Mouse (Mus musculus) heart, embryonic 15.5 days (tissue): Measurements from ENCODE around the gene 4921509C19Rik. TPM values are rescaled to one million over a fixed set of nuclear protein-coding genes. Genes with fewer than 3 reads are reported as not detected.
"Not testable (repeated sequence)": the region's sequence is repeated elsewhere in the genome, so short reads cannot be mapped to it uniquely, and the experiment has no call there.

Experiments
- ATAC-seq: fragments of 200-750 bp; cut with Nextera tagmentation; replicated peaks from 2 replicates; pipeline ENCODE4 v1.8.0; 2017; ENCODE audit warnings: low read depth, moderate TSS enrichment; ENCODE audit not compliant: insufficient number of reproducible peaks, insufficient read depth, low FRiP score
- H3K27ac ChIP-seq: fragments of 300-500 bp; sonication (generic); 2 replicates; pipeline ENCODE4 v1.5.1; 2015; ENCODE audit warnings: mild to moderate bottlenecking, inconsistent platforms
- H3K27me3 ChIP-seq: fragments of 300-500 bp; sonication (generic); 2 replicates; pipeline ENCODE4 v1.6.1; 2015; ENCODE audit warnings: inconsistent platforms
- H3K36me3 ChIP-seq: fragments of 300-500 bp; sonication (generic); 2 replicates; pipeline ENCODE4 v1.6.1; 2015; ENCODE audit warnings: mild to moderate bottlenecking, inconsistent platforms
- H3K4me1 ChIP-seq: fragments of 300-500 bp; sonication (generic); replicated peaks from 2 replicates; pipeline ENCODE4 v1.6.1; 2015; ENCODE audit warnings: inconsistent platforms
- H3K4me2 ChIP-seq: fragments of 300-500 bp; sonication (generic); 2 replicates; pipeline ENCODE4 v1.6.1; 2015; ENCODE audit warnings: inconsistent platforms, mild to moderate bottlenecking, moderate library complexity
- H3K4me3 ChIP-seq: fragments of 300-500 bp; sonication (generic); 2 replicates; pipeline ENCODE4 v1.5.1; 2015; ENCODE audit warnings: mild to moderate bottlenecking, inconsistent platforms
- H3K9ac ChIP-seq: fragments of 300-500 bp; sonication (generic); 2 replicates; pipeline ENCODE4 v1.6.1; 2015; ENCODE audit warnings: mild to moderate bottlenecking, inconsistent platforms
- H3K9me3 ChIP-seq: fragments of 300-500 bp; sonication (generic); replicated peaks from 2 replicates; pipeline ENCODE4 v1.6.1; 2016; ENCODE audit warnings: inconsistent platforms
- WGBS: fragments of 180-500 bp; shearing (Covaris S2); methylation state at CpG from one replicate; pipeline ENCODE4 v1.1.7; 2015; ENCODE audit warnings: mixed read lengths; 5-methylcytosine and 5-hydroxymethylcytosine counted together
- polyA plus RNA-seq: library from polyadenylated mRNA; unstranded; fragments of >200 nt; fragmentation: Nextera tagmentation; extraction: Ambion mirVana; gene quantifications from 2 replicates; pipeline ENCODE4 v1.2.1, GENCODE M21; 2015

4921509C19Rik gene
- polyA plus RNA-seq = not detected in 2 replicates

- H3K9ac ChIP-seq, H3K36me3 ChIP-seq, H3K4me1 ChIP-seq, H3K27me3 ChIP-seq, H3K27ac ChIP-seq, H3K4me2 ChIP-seq, ATAC-seq, H3K9me3 ChIP-seq, H3K4me3 ChIP-seq: not testable (repeated sequence)
- WGBS = 67% methylated on average over 5 of the region's 5 CpGs
Observed at GRCm38 (mm10) chr2:151476053-151476452, at the start of gene 4921509C19Rik. Gene 4921509C19Rik (minus strand): TSS chr2:151476153.

GRCm38 (mm10) chr2:151525520-151525919 is 49.6 kb upstream of the 4921509C19Rik start:
- ATAC-seq = no peak
- H3K27ac ChIP-seq = no peak overlapping the region
- no peaks in the 10 kb centered on the region for H3K9me3 ChIP-seq
- 61% methylated on average over 2 of the region's 2 CpGs for WGBS
- peaks cover 3% of the 10 kb centered on the region for H3K4me1 ChIP-seq
- H3K27me3 ChIP-seq = no peaks in the 10 kb centered on the region
- H3K4me3 ChIP-seq = no peak overlapping the region
- H3K9ac ChIP-seq = no peak overlapping the region
- peaks cover 8% of the 10 kb centered on the region; the same call in 1 of the 2 replicates for H3K36me3 ChIP-seq
- H3K4me2 ChIP-seq = no peak overlapping the region

GRCm38 (mm10) chr2:151524324-151525041 is 48.5 kb upstream of the 4921509C19Rik start:
- H3K9me3 ChIP-seq = no peaks in the 10 kb centered on the region
- no peak overlapping the region for H3K4me2 ChIP-seq
- H3K27ac ChIP-seq = peak overlapping the region; percentile 19; the same call in 1 of the 2 replicates
- no peaks in the 10 kb centered on the region for H3K27me3 ChIP-seq
- no peaks in the 10 kb centered on the region for H3K4me1 ChIP-seq
- no peak overlapping the region for H3K9ac ChIP-seq
- peaks cover 8% of the 10 kb centered on the region; the same call in 1 of the 2 replicates for H3K36me3 ChIP-seq
- H3K4me3 ChIP-seq = no peak overlapping the region
- peak; percentile 34; the same call in 1 of the 2 replicates for ATAC-seq
- 22% methylated on average over 4 of the region's 4 CpGs for WGBS

GRCm38 (mm10) chr2:151519000-151519399 is 43.0 kb upstream of the 4921509C19Rik start:
- no peak overlapping the region for H3K27ac ChIP-seq
- H3K27me3 ChIP-seq = no peaks in the 10 kb centered on the region
- H3K9ac ChIP-seq = no peak overlapping the region
- ATAC-seq = no peak
- 73% methylated on average over 2 of the region's 2 CpGs for WGBS
- H3K4me2 ChIP-seq = no peak overlapping the region
- no peak overlapping the region for H3K4me3 ChIP-seq
- H3K36me3 ChIP-seq = peaks cover 27% of the 10 kb centered on the region
- H3K4me1 ChIP-seq = no peaks in the 10 kb centered on the region
- no peaks in the 10 kb centered on the region for H3K9me3 ChIP-seq

GRCm38 (mm10) chr2:151513525-151514285 is 37.8 kb upstream of the 4921509C19Rik start:
- 70% methylated on average over 3 of the region's 3 CpGs for WGBS
- H3K4me1 ChIP-seq = peaks cover 9% of the 10 kb centered on the region
- no peak for ATAC-seq
- H3K9me3 ChIP-seq = no peaks in the 10 kb centered on the region
- no peaks in the 10 kb centered on the region for H3K27me3 ChIP-seq
- no peak overlapping the region for H3K27ac ChIP-seq
- H3K9ac ChIP-seq = no peak overlapping the region
- H3K4me3 ChIP-seq = no peak overlapping the region
- no peak overlapping the region for H3K4me2 ChIP-seq
- peaks cover 61% of the 10 kb centered on the region for H3K36me3 ChIP-seq

GRCm38 (mm10) chr2:151512199-151512598 is 36.2 kb upstream of the 4921509C19Rik start:
- Histone ChIP-seq H3K4me3 (no peak overlapping the region), H3K4me2 (no peak overlapping the region), H3K9me3 (no peaks in the 10 kb centered on the region), H3K9ac (no peak overlapping the region), H3K4me1 (peaks cover 9% of the 10 kb centered on the region), H3K27ac (no peak overlapping the region), H3K27me3 (no peaks in the 10 kb centered on the region), H3K36me3 (peaks cover 73% of the 10 kb centered on the region)
- ATAC-seq = peak; percentile 72

GRCm38 (mm10) chr2:151504226-151504625 is 28.3 kb upstream of the 4921509C19Rik start:
- Histone ChIP-seq H3K36me3 (peaks cover 78% of the 10 kb centered on the region), H3K4me2 (no peak overlapping the region), H3K9me3 (no peaks in the 10 kb centered on the region), H3K9ac (no peak overlapping the region), H3K27ac (no peak overlapping the region), H3K4me3 (no peak overlapping the region), H3K27me3 (no peaks in the 10 kb centered on the region), H3K4me1 (no peaks in the 10 kb centered on the region)
- 91% methylated on average over 4 of the region's 4 CpGs for WGBS
- ATAC-seq = no peak

GRCm38 (mm10) chr2:151500442-151501007 is 24.6 kb upstream of the 4921509C19Rik start:
- Histone ChIP-seq H3K36me3 (peaks cover 64% of the 10 kb centered on the region), H3K9me3 (no peaks in the 10 kb centered on the region), H3K4me1 (0 out of 2 replicates have a peak, but pooled peaks cover 5% of the 10 kb centered on the region), H3K27me3 (no peaks in the 10 kb centered on the region), H3K27ac (no peak overlapping the region), H3K4me2 (no peak overlapping the region), H3K4me3 (no peak overlapping the region), H3K9ac (no peak overlapping the region)
- no peak for ATAC-seq
- 85% methylated on average over 6 of the region's 6 CpGs for WGBS

GRCm38 (mm10) chr2:151498358-151498757 is 22.4 kb upstream of the 4921509C19Rik start:
- H3K9ac ChIP-seq = no peak overlapping the region
- peaks cover 15% of the 10 kb centered on the region for H3K4me1 ChIP-seq
- no peaks in the 10 kb centered on the region for H3K27me3 ChIP-seq
- no peak overlapping the region for H3K27ac ChIP-seq
- no peak for ATAC-seq
- H3K36me3 ChIP-seq = peaks cover 48% of the 10 kb centered on the region
- whole genome bisulfite sequencing = 69% methylated on average over 3 of the region's 3 CpGs
- no peak overlapping the region for H3K4me2 ChIP-seq
- no peak overlapping the region for H3K4me3 ChIP-seq
- H3K9me3 ChIP-seq = no peaks in the 10 kb centered on the region

GRCm38 (mm10) chr2:151494035-151494803 is 18.3 kb upstream of the 4921509C19Rik start, which contains the start of gene Nsfl1c:
Gene Nsfl1c (plus strand): TSS chr2:151494182.
- H3K4me2 ChIP-seq = peak within 1 kb of the TSS; percentile 93
- H3K27ac ChIP-seq = peak within 1 kb of the TSS; percentile 66
- H3K9ac ChIP-seq = peak within 1 kb of the TSS; percentile 94
- H3K4me1 ChIP-seq = peaks cover 15% of the 10 kb centered on the region
- peaks cover 18% of the 10 kb centered on the region; the same call in 1 of the 2 replicates for H3K36me3 ChIP-seq
- H3K27me3 ChIP-seq = 0 out of 2 replicates have a peak, but pooled peaks cover under 1% of the 10 kb centered on the region
- peak; percentile 99 for ATAC-seq
- peak within 1 kb of the TSS; percentile 99 for H3K4me3 ChIP-seq
- H3K9me3 ChIP-seq = no peaks in the 10 kb centered on the region
- WGBS = under 1% methylated on average over 71 of the region's 73 CpGs

- ATAC-seq = no peak
- H3K36me3 ChIP-seq = no peaks in the 10 kb centered on the region
- no peak overlapping the region for H3K4me2 ChIP-seq
- H3K4me3 ChIP-seq = no peak overlapping the region
- 0 out of 2 replicates have a peak, but pooled peaks cover 5% of the 10 kb centered on the region for H3K27me3 ChIP-seq
- no peaks in the 10 kb centered on the region for H3K4me1 ChIP-seq
- no peak overlapping the region for H3K27ac ChIP-seq
- H3K9me3 ChIP-seq = no peaks in the 10 kb centered on the region
- no peak overlapping the region for H3K9ac ChIP-seq
Observed at GRCm38 (mm10) chr2:151486496-151486895, 10.5 kb upstream of the 4921509C19Rik start.
